Mouse (Mus musculus): Measurements from ENCODE around the gene Zfp341. TPM values are rescaled to one million over a fixed set of nuclear protein-coding genes. Genes with fewer than 3 reads are reported as not detected.

Zfp341 gene
- total and polyA plus RNA-seq, 3 experiments: 0.93 to 11.1 (median 5.4) TPM

- TF ChIP-seq GATA1 (IDR thresholded peaks at IDR 0.05; ENCODE audit: borderline replicate concordance, low read length) (no peak), CTCF (IDR thresholded peaks at IDR 0.05; ENCODE audit: low read depth, low read length) (no peak), GATA2 (IDR thresholded peaks at IDR 0.05; ENCODE audit: borderline replicate concordance, low read depth, low read length) (no peak), TAL1 (conservative IDR thresholded peaks at IDR 0.05; ENCODE audit: low read depth, low read length) (no peak), POLR2AphosphoS5 (IDR thresholded peaks at IDR 0.05; ENCODE audit: insufficient replicate concordance, low read depth, low read length) (no peak)
- DNase-seq (ENCODE audit: low spot score): no peak
- H3K4me1 ChIP-seq (ENCODE audit: insufficient read depth, low read depth, low read length): peaks cover 8% of the 10 kb centered on the region
- H3K9me3 ChIP-seq (replicated peaks): no peaks in the 10 kb centered on the region
- no peak overlapping the region for H3K4me3 ChIP-seq (ENCODE audit: low read depth, low read length)
- no peak for ATAC-seq (ENCODE audit: extremely low read depth, insufficient number of reproducible peaks, low FRiP score, poor library complexity, severe bottlenecking)
- H3K36me3 ChIP-seq (replicated peaks): peaks cover 80% of the 10 kb centered on the region
- H3K27me3 ChIP-seq (ENCODE audit: insufficient read depth, low read length): no peaks in the 10 kb centered on the region
These were observed 57.6 kb downstream of the Zfp341 start for GRCm38 (mm10) chr2:154670741-154671140.

DNA sequence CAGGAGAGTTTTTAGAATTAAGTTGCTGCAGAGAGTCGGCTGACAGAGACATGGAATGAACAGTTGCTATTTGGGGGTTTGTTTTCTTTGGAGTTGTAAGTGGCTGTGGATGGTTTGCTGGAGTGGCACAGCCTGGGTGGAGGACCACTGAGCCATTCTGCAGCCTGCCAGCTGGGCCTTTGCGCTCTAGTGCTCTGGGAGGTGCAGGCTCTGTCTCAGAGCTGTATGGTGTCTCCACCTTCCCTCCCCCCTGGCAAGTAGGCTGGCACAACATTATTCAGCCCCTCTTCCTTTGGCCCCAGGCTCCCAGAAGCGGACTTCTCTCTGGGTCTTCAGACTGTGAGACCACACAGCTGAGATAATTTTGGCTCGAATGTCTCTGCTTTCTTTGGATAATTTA, 60.9 kb downstream of the Zfp341 start:
- no peak for ATAC-seq (ENCODE audit: extremely low read depth, insufficient number of reproducible peaks, low FRiP score, poor library complexity, severe bottlenecking)
- H3K36me3 ChIP-seq (replicated peaks): peaks cover 81% of the 10 kb centered on the region
- DNase-seq (ENCODE audit: low spot score): no peak
- H3K9me3 ChIP-seq (replicated peaks): no peaks in the 10 kb centered on the region
- no peaks in the 10 kb centered on the region for H3K27me3 ChIP-seq (ENCODE audit: insufficient read depth, low read length)
- TF ChIP-seq TAL1 (conservative IDR thresholded peaks at IDR 0.05; ENCODE audit: low read depth, low read length): no peak
- TF ChIP-seq GATA1 (IDR thresholded peaks at IDR 0.05; ENCODE audit: borderline replicate concordance, low read length): no peak
- TF ChIP-seq POLR2AphosphoS5 (IDR thresholded peaks at IDR 0.05; ENCODE audit: insufficient replicate concordance, low read depth, low read length): no peak
- TF ChIP-seq GATA2 (IDR thresholded peaks at IDR 0.05; ENCODE audit: borderline replicate concordance, low read depth, low read length): no peak
- TF ChIP-seq CTCF (IDR thresholded peaks at IDR 0.05; ENCODE audit: low read depth, low read length): no peak
- H3K4me3 ChIP-seq (ENCODE audit: low read depth, low read length): no peak overlapping the region
- H3K4me1 ChIP-seq (ENCODE audit: insufficient read depth, low read depth, low read length): peaks cover 26% of the 10 kb centered on the region

- ATAC-seq (ENCODE audit: extremely low read depth, insufficient number of reproducible peaks, low FRiP score, poor library complexity, severe bottlenecking): no peak
- Histone ChIP-seq H3K36me3 (replicated peaks) (peaks cover 76% of the 10 kb centered on the region), H3K4me3 (ENCODE audit: low read depth, low read length) (no peak overlapping the region), H3K27me3 (ENCODE audit: insufficient read depth, low read length) (no peaks in the 10 kb centered on the region), H3K4me1 (ENCODE audit: insufficient read depth, low read depth, low read length) (peaks cover 34% of the 10 kb centered on the region), H3K9me3 (replicated peaks) (no peaks in the 10 kb centered on the region)
- DNase-seq (ENCODE audit: low spot score): no peak
- TF ChIP-seq POLR2AphosphoS5 (IDR thresholded peaks at IDR 0.05; ENCODE audit: insufficient replicate concordance, low read depth, low read length): no peak
- TF ChIP-seq GATA1 (IDR thresholded peaks at IDR 0.05; ENCODE audit: borderline replicate concordance, low read length): no peak
- no peak for TF ChIP-seq CTCF (IDR thresholded peaks at IDR 0.05; ENCODE audit: low read depth, low read length)
- TF ChIP-seq GATA2 (IDR thresholded peaks at IDR 0.05; ENCODE audit: borderline replicate concordance, low read depth, low read length): no peak
- TF ChIP-seq TAL1 (conservative IDR thresholded peaks at IDR 0.05; ENCODE audit: low read depth, low read length): no peak
These were observed 63.8 kb downstream of the Zfp341 start for GRCm38 (mm10) chr2:154676653-154677609.

- Histone ChIP-seq H3K27me3 (ENCODE audit: insufficient read depth, low read length) (no peaks in the 10 kb centered on the region), H3K4me1 (ENCODE audit: insufficient read depth, low read depth, low read length) (peaks cover 34% of the 10 kb centered on the region), H3K4me3 (ENCODE audit: low read depth, low read length) (no peak overlapping the region; the same call in 1 of the 2 replicates), H3K36me3 (replicated peaks) (peaks cover 78% of the 10 kb centered on the region), H3K9me3 (replicated peaks) (no peaks in the 10 kb centered on the region)
- DNase-seq (ENCODE audit: low spot score) (no peak), ATAC-seq (ENCODE audit: extremely low read depth, insufficient number of reproducible peaks, low FRiP score, poor library complexity, severe bottlenecking) (no peak)
- TF ChIP-seq CTCF (IDR thresholded peaks at IDR 0.05; ENCODE audit: low read depth, low read length) (no peak), GATA2 (IDR thresholded peaks at IDR 0.05; ENCODE audit: borderline replicate concordance, low read depth, low read length) (no peak), GATA1 (IDR thresholded peaks at IDR 0.05; ENCODE audit: borderline replicate concordance, low read length) (no peak), POLR2AphosphoS5 (IDR thresholded peaks at IDR 0.05; ENCODE audit: insufficient replicate concordance, low read depth, low read length) (no peak), TAL1 (conservative IDR thresholded peaks at IDR 0.05; ENCODE audit: low read depth, low read length) (no peak)
These were observed 64.6 kb downstream of the Zfp341 start for GRCm38 (mm10) chr2:154677651-154678139.

GRCm38 (mm10) chr2:154678995-154679394, 65.9 kb downstream of the Zfp341 start:
- no peak overlapping the region for H3K4me3 ChIP-seq (ENCODE audit: low read depth, low read length)
- ATAC-seq (ENCODE audit: extremely low read depth, insufficient number of reproducible peaks, low FRiP score, poor library complexity, severe bottlenecking) (no peak), DNase-seq (ENCODE audit: low spot score) (no peak)
- peaks cover 76% of the 10 kb centered on the region for H3K36me3 ChIP-seq (replicated peaks)
- TF ChIP-seq GATA2 (IDR thresholded peaks at IDR 0.05; ENCODE audit: borderline replicate concordance, low read depth, low read length) (no peak), POLR2AphosphoS5 (IDR thresholded peaks at IDR 0.05; ENCODE audit: insufficient replicate concordance, low read depth, low read length) (no peak), CTCF (IDR thresholded peaks at IDR 0.05; ENCODE audit: low read depth, low read length) (no peak), GATA1 (IDR thresholded peaks at IDR 0.05; ENCODE audit: borderline replicate concordance, low read length) (no peak), TAL1 (conservative IDR thresholded peaks at IDR 0.05; ENCODE audit: low read depth, low read length) (no peak)
- H3K4me1 ChIP-seq (ENCODE audit: insufficient read depth, low read depth, low read length): peaks cover 34% of the 10 kb centered on the region
- H3K9me3 ChIP-seq (replicated peaks): no peaks in the 10 kb centered on the region
- no peaks in the 10 kb centered on the region for H3K27me3 ChIP-seq (ENCODE audit: insufficient read depth, low read length)

DNA sequence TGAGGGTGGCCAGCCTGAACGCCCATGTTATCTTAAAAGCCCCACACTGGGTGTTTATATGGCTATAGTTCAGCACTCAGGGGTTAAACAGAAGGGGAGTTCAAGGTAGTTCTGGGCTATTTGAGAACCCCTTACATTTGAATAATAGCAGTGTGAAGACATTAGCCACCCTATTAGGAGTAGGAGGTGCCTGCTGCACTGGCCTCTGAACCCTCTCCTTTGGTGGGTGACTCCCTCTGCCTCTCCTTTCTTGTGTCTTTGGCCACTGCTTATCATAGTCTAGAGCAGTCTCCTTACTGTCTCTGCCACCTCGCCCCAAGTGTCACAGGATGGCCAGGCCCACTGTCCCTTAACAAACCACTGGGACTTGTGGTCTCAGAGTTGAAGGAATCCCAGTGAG, 67.2 kb downstream of the Zfp341 start:
- DNase-seq (ENCODE audit: low spot score) (no peak), ATAC-seq (ENCODE audit: extremely low read depth, insufficient number of reproducible peaks, low FRiP score, poor library complexity, severe bottlenecking) (no peak)
- Histone ChIP-seq H3K4me1 (ENCODE audit: insufficient read depth, low read depth, low read length) (peaks cover 37% of the 10 kb centered on the region), H3K36me3 (replicated peaks) (peaks cover 77% of the 10 kb centered on the region), H3K27me3 (ENCODE audit: insufficient read depth, low read length) (no peaks in the 10 kb centered on the region), H3K9me3 (replicated peaks) (no peaks in the 10 kb centered on the region), H3K4me3 (ENCODE audit: low read depth, low read length) (no peak overlapping the region)
- no peak for TF ChIP-seq GATA2 (IDR thresholded peaks at IDR 0.05; ENCODE audit: borderline replicate concordance, low read depth, low read length)
- no peak for TF ChIP-seq TAL1 (conservative IDR thresholded peaks at IDR 0.05; ENCODE audit: low read depth, low read length)
- TF ChIP-seq GATA1 (IDR thresholded peaks at IDR 0.05; ENCODE audit: borderline replicate concordance, low read length): no peak
- no peak for TF ChIP-seq POLR2AphosphoS5 (IDR thresholded peaks at IDR 0.05; ENCODE audit: insufficient replicate concordance, low read depth, low read length)
- no peak for TF ChIP-seq CTCF (IDR thresholded peaks at IDR 0.05; ENCODE audit: low read depth, low read length)

Measured in G1E (cell line).